Mouse (Mus musculus) hindbrain, embryonic 11.5 days (tissue): ENCODE measurements around the gene Arrdc3. TPM values are rescaled to one million over a fixed set of nuclear protein-coding genes. Genes with fewer than 3 reads are reported as not detected.

Source experiments
- ATAC-seq: fragments of 200-750 bp; cut with Nextera tagmentation; 2 replicates; pipeline ENCODE4 v1.8.0; 2017; ENCODE audit warnings: mild to moderate bottlenecking, moderate TSS enrichment, moderate library complexity; ENCODE audit not compliant: low FRiP score
- DNase-seq: peaks from one replicate; pipeline ENCODE4 v3.0.0-alpha.2; 2015; ENCODE audit warnings: low spot score
- H3K27ac ChIP-seq: fragments of 300-500 bp; sonication (generic); 2 replicates; pipeline ENCODE4 v1.5.1; 2014; ENCODE audit warnings: mild to moderate bottlenecking, low read depth, low read length
- H3K27me3 ChIP-seq: fragments of 300-500 bp; sonication (generic); 2 replicates; pipeline ENCODE4 v1.6.1; 2014; ENCODE audit warnings: mild to moderate bottlenecking, low read length, moderate library complexity, mixed read lengths; ENCODE audit not compliant: control insufficient read depth, insufficient read depth
- H3K36me3 ChIP-seq: fragments of 300-500 bp; sonication (generic); 2 replicates; pipeline ENCODE4 v1.6.1; 2014; ENCODE audit warnings: mild to moderate bottlenecking, low read length, moderate library complexity, mixed read lengths; ENCODE audit not compliant: control insufficient read depth, insufficient read depth
- H3K4me1 ChIP-seq: fragments of 300-500 bp; sonication (generic); replicated peaks from 2 replicates; pipeline ENCODE4 v1.6.1; 2014; ENCODE audit warnings: low read length, mixed read lengths; ENCODE audit not compliant: control insufficient read depth, insufficient read depth
- H3K4me2 ChIP-seq: fragments of 300-500 bp; sonication (generic); replicated peaks from 2 replicates; pipeline ENCODE4 v1.6.1; 2014; ENCODE audit warnings: mild to moderate bottlenecking, low read depth, low read length
- H3K4me3 ChIP-seq: fragments of 300-500 bp; sonication (generic); 2 replicates; pipeline ENCODE4 v1.5.1; 2014; ENCODE audit warnings: low read depth, low read length
- H3K9ac ChIP-seq: fragments of 300-500 bp; sonication (generic); 2 replicates; pipeline ENCODE4 v1.6.1; 2014; ENCODE audit warnings: low read depth, low read length
- H3K9me3 ChIP-seq: fragments of 300-500 bp; sonication (generic); 2 replicates; pipeline ENCODE4 v1.6.1; 2016; ENCODE audit warnings: low read length; ENCODE audit not compliant: control insufficient read depth
- WGBS: fragments of 180-500 bp; shearing (Covaris S2); extraction: QIAGEN DNeasy Blood & Tissue Kit; methylation state at CpG from one replicate; pipeline ENCODE4 v1.1.7; 2014; 5-methylcytosine and 5-hydroxymethylcytosine counted together
- polyA plus RNA-seq: library from polyadenylated mRNA; unstranded; fragments of >200 nt; fragmentation: Nextera tagmentation; extraction: Ambion mirVana; gene quantifications from 2 replicates; pipeline ENCODE4 v1.2.1, GENCODE M21; 2014

Gene Arrdc3
- polyA plus RNA-seq, 1 experiment from 2014 or later = 56.4 TPM

GRCm38 (mm10) chr13:80899435-80900029 is 16.3 kb downstream of the Arrdc3 start:
- no peak for DNase-seq
- Histone ChIP-seq H3K36me3 (no peaks in the 10 kb centered on the region), H3K4me3 (no peak overlapping the region), H3K4me2 (no peak overlapping the region), H3K9me3 (no peaks in the 10 kb centered on the region), H3K27ac (no peak overlapping the region), H3K4me1 (no peaks in the 10 kb centered on the region), H3K9ac (no peak overlapping the region), H3K27me3 (no peaks in the 10 kb centered on the region)
- no peak for ATAC-seq
- 92% methylated on average over 2 of the region's 2 CpGs for WGBS

GRCm38 (mm10) chr13:80901432-80901831 is 18.2 kb downstream of the Arrdc3 start:
- no peak overlapping the region for H3K27ac ChIP-seq
- H3K9me3 ChIP-seq = no peaks in the 10 kb centered on the region
- H3K4me3 ChIP-seq = no peak overlapping the region
- H3K9ac ChIP-seq = no peak overlapping the region
- no peaks in the 10 kb centered on the region for H3K27me3 ChIP-seq
- DNase-seq = no peak
- H3K4me2 ChIP-seq = no peak overlapping the region
- no peaks in the 10 kb centered on the region for H3K4me1 ChIP-seq
- no peak for ATAC-seq
- no peaks in the 10 kb centered on the region for H3K36me3 ChIP-seq
- WGBS = 87% methylated on average over 4 of the region's 4 CpGs

- Histone ChIP-seq H3K9me3 (no peaks in the 10 kb centered on the region), H3K36me3 (no peaks in the 10 kb centered on the region), H3K4me2 (no peak overlapping the region), H3K4me1 (no peaks in the 10 kb centered on the region), H3K27me3 (no peaks in the 10 kb centered on the region), H3K27ac (no peak overlapping the region), H3K4me3 (no peak overlapping the region), H3K9ac (no peak overlapping the region)
- DNase-seq = no peak
- WGBS = 95% methylated on average over 3 of the region's 3 CpGs
- no peak for ATAC-seq
Observed at GRCm38 (mm10) chr13:80902796-80903195, 19.6 kb downstream of the Arrdc3 start.

GRCm38 (mm10) chr13:80913361-80913760 is 30.2 kb downstream of the Arrdc3 start:
- H3K9me3 ChIP-seq = no peaks in the 10 kb centered on the region
- H3K36me3 ChIP-seq = no peaks in the 10 kb centered on the region
- H3K4me2 ChIP-seq = no peak overlapping the region
- no peak overlapping the region for H3K4me3 ChIP-seq
- no peaks in the 10 kb centered on the region for H3K27me3 ChIP-seq
- H3K27ac ChIP-seq = no peak overlapping the region
- H3K9ac ChIP-seq = no peak overlapping the region
- H3K4me1 ChIP-seq = no peaks in the 10 kb centered on the region
- DNase-seq = no peak
- ATAC-seq = no peak

- H3K4me3 ChIP-seq = no peak overlapping the region
- no peaks in the 10 kb centered on the region for H3K9me3 ChIP-seq
- H3K4me2 ChIP-seq = no peak overlapping the region
- H3K9ac ChIP-seq = no peak overlapping the region
- 88% methylated on average over 6 of the region's 6 CpGs for WGBS
- no peak overlapping the region for H3K27ac ChIP-seq
- H3K27me3 ChIP-seq = no peaks in the 10 kb centered on the region
- DNase-seq (no peak), ATAC-seq (no peak)
- H3K36me3 ChIP-seq = no peaks in the 10 kb centered on the region
- H3K4me1 ChIP-seq = no peaks in the 10 kb centered on the region
Observed at GRCm38 (mm10) chr13:80920939-80921338, 37.8 kb downstream of the Arrdc3 start.

- H3K27ac ChIP-seq = no peak overlapping the region
- H3K4me1 ChIP-seq = no peaks in the 10 kb centered on the region
- no peak overlapping the region for H3K4me2 ChIP-seq
- no peaks in the 10 kb centered on the region for H3K9me3 ChIP-seq
- H3K4me3 ChIP-seq = no peak overlapping the region
- H3K27me3 ChIP-seq = no peaks in the 10 kb centered on the region
- H3K36me3 ChIP-seq = no peaks in the 10 kb centered on the region
- DNase-seq (no peak), ATAC-seq (no peak)
- WGBS = 60% methylated on average over 7 of the region's 7 CpGs
- H3K9ac ChIP-seq = no peak overlapping the region
Observed at GRCm38 (mm10) chr13:80921593-80922327, 38.6 kb downstream of the Arrdc3 start.

GRCm38 (mm10) chr13:80928187-80928586 is 45.0 kb downstream of the Arrdc3 start:
- Histone ChIP-seq H3K36me3 (no peaks in the 10 kb centered on the region), H3K27me3 (no peaks in the 10 kb centered on the region), H3K9me3 (no peaks in the 10 kb centered on the region), H3K27ac (no peak overlapping the region), H3K9ac (no peak overlapping the region), H3K4me3 (no peak overlapping the region), H3K4me1 (no peaks in the 10 kb centered on the region), H3K4me2 (no peak overlapping the region)
- DNase-seq (no peak), ATAC-seq (no peak)
- WGBS = 87% methylated on average over 7 of the region's 7 CpGs

- WGBS = 93% methylated on average over 4 of the region's 4 CpGs
Observed at GRCm38 (mm10) chr13:80930030-80930429, 46.8 kb downstream of the Arrdc3 start.

GRCm38 (mm10) chr13:80932816-80933402 is 49.7 kb downstream of the Arrdc3 start:
- H3K9me3 ChIP-seq = no peaks in the 10 kb centered on the region
- no peaks in the 10 kb centered on the region for H3K27me3 ChIP-seq
- no peak overlapping the region for H3K4me2 ChIP-seq
- no peaks in the 10 kb centered on the region for H3K4me1 ChIP-seq
- H3K27ac ChIP-seq = no peak overlapping the region
- WGBS = 71% methylated on average over 5 of the region's 5 CpGs
- ATAC-seq (no peak), DNase-seq (no peak)
- H3K9ac ChIP-seq = no peak overlapping the region
- no peaks in the 10 kb centered on the region for H3K36me3 ChIP-seq
- no peak overlapping the region for H3K4me3 ChIP-seq

More at GRCm38 (mm10) chr13:80930030-80930429, 46.8 kb downstream of the Arrdc3 start:
- DNase-seq (no peak), ATAC-seq (no peak)
- no peak overlapping the region for H3K9ac ChIP-seq
- H3K27ac ChIP-seq = no peak overlapping the region
- H3K36me3 ChIP-seq = no peaks in the 10 kb centered on the region
- H3K4me1 ChIP-seq = no peaks in the 10 kb centered on the region
- no peaks in the 10 kb centered on the region for H3K27me3 ChIP-seq
- no peak overlapping the region for H3K4me2 ChIP-seq
- H3K4me3 ChIP-seq = no peak overlapping the region
- no peaks in the 10 kb centered on the region for H3K9me3 ChIP-seq
